Mouse (Mus musculus): ENCODE data around the gene Cnksr2.

Gene Cnksr2

DNA sequence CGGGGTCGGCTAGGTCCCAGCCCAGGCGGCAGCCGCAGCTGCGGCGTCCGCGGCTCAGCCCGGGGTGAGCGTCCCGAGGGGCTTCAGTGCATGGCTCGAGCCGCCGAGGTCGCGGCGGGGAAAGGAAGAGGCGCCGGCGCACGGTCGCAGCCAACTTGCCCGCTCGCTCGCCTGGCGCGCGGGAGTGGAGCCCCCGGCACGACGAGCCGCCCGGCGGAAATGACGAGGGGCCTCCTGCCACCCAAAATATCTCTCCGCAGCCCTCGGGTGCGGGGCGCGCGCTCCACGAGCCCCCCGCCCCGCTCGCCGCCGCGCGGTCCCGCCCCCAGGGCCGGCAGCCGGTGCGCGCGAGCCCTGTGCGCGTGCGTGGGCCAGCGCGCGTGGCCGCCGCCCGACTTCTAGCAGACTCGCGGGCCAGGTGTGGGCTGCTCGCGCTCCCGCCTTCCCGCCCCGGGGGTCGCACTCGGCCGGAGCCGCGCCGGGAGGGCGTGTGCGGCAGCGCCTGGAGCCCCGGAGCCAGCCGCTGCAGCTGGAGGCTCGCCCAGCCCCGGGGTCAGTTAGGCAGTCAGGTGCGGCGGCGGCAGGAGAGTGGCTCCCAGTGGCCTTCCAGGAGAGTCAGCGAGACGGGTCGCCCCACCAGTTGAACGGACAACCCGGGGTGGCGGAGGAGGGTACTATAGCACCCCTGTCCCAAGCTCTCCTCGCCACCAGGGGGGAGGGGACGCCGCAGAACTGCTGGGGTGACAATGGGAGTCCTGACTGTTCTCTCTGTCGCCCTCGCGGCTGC is at the start of gene Cnksr2:
TSS of gene Cnksr2 (minus strand) at position 238 of the 787 bp plus-strand sequence.
- no peak for DNase-seq (ENCODE audit: low spot score in 2 of 2)

- no peak for DNase-seq (ENCODE audit: low spot score in 2 of 2)
Observed at GRCm38 (mm10) chrX:158043844-158044140, 698 bp upstream of the Cnksr2 start.

DNA sequence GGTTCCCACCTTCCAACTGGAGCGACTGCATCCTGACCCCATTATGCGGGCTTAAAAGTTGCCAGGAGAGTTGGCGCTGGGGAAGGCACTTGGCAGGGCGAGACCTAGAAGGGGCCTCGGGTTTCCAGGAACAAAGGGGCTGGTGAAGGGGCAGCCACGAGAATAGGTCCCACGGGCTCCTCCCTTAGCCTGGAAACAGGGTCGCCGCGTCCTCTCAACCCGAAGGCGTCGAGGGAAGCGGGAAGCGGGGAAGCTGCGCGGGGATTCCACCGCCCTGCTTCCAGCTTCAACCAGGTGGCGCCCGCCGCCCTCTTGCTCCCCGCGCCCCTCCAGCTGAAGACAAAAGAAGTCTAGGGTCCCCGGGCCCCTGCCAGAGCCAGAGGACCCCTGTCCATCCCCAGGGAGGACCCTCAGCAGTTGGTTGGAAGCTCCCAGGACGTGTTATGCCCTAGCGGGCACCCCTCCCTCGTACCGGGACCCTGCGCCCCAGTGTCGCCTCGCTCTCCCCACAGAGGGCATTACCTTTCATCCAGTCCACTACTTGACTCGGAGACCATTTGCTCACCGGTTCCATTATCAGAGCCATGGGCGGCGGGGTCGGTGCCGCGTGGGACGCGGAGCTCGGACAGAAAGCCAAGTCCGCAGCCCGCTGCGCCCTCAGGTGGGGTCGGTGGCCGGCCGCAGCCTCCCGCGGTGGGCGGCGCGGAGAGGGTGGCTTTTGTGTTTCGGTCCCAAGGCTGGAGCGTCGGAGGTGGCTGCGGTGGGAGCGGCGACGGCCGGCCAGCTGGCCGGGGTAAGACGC is 638 bp downstream of the Cnksr2 start:
- DNase-seq (ENCODE audit: low spot score in 2 of 2), result peak in 1 of 2 experiments; percentile 61

GRCm38 (mm10) chrX:158041703-158042102 is 1.4 kb downstream of the Cnksr2 start:
- DNase-seq (ENCODE audit: low spot score in 2 of 2), result no peak

DNA sequence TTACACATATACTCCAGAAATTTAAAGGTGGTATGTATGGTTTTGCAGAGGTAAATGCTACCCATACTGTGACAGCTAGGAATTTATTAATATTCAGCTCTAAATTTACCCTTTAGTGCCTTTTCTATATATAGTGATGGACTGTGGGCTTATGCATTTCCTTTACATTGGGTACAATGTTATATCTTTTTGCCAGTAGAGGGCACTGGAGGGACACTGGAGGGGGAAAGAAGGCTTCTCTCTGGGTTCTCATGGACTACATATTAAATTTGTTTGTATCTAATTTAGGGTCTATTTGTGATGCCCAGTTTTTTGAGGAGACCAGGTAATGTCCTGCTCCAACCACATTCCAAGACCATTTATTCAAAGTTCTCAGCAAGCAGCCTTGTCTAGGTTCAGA is 91.4 kb downstream of the Cnksr2 start:
- no peak for DNase-seq (ENCODE audit: low spot score in 2 of 2)

DNA sequence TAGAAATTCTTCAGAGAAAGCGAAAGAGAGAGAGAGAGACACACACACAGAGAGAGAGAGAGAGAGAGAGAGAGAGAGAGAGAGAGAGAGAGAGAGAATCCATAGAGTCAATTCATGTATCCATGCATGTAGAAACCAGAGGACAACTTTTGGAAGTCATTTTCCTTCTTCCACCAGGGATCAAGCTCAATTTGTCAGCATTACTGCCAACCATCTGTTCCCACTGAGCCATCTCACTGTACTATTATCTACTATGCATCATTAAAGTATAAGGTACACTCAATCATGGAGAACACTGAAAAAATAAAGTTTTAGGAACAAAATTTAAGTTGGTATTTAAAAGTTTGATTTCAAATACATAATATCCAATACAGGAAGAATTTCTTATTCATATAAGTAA is 93.8 kb downstream of the Cnksr2 start:
- no peak for DNase-seq (ENCODE audit: low spot score in 2 of 2)

- DNase-seq (ENCODE audit: low spot score in 2 of 2), result no peak
Observed at GRCm38 (mm10) chrX:157945121-157945520, 98.0 kb downstream of the Cnksr2 start.

- DNase-seq (ENCODE audit: low spot score in 2 of 2), result no peak
Observed at GRCm38 (mm10) chrX:157936611-157937010, 106.5 kb downstream of the Cnksr2 start.

GRCm38 (mm10) chrX:157920093-157920492 is 123.0 kb downstream of the Cnksr2 start:
- DNase-seq (ENCODE audit: low spot score in 2 of 2), result no peak

GRCm38 (mm10) chrX:157829983-157830382 is 213.1 kb downstream of the Cnksr2 start:
- no peak for DNase-seq (ENCODE audit: low spot score in 2 of 2)

GRCm38 (mm10) chrX:157818921-157819260 is 224.2 kb downstream of the Cnksr2 start:
- DNase-seq (ENCODE audit: low spot score in 2 of 2), result no peak

DNA sequence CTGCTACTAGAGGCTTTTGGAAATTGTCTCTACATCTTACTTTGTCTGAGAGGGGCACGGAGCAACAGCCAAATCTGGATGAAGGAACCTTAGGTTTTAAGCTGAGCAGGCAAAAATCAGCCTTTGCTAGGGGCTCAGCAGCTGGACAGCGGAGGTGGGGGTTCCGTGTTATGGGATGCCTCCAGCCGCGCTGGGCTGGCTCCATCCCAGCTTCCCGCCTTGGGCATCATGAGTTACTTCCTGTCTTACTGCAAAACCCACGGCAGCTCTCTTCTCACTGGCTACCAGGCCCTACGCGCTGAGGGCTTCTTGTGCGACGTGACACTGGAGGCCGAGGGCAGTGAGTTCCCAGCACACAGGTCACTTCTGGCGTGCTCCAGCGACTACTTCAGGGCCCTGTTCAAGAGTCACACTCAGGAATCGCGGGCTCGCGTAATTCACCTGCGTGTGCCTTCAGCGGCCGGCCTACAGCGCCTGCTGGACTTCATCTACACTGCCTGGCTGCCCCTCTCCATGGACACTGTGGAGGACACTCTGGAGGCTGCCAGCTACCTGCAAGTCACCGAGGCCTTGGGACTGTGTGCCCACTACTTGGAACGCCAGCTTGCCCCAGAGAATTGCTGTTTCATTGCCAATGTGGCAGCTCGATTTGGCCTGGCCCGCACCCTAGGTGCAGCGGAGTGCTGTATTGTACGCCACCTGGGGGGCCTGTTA is 224.7 kb downstream of the Cnksr2 start, which contains the start of gene Klhl34:
TSS of gene Klhl34 (plus strand) at position 229 of the 714 bp plus-strand sequence.
- DNase-seq (ENCODE audit: low spot score in 2 of 2), result no peak

DNA sequence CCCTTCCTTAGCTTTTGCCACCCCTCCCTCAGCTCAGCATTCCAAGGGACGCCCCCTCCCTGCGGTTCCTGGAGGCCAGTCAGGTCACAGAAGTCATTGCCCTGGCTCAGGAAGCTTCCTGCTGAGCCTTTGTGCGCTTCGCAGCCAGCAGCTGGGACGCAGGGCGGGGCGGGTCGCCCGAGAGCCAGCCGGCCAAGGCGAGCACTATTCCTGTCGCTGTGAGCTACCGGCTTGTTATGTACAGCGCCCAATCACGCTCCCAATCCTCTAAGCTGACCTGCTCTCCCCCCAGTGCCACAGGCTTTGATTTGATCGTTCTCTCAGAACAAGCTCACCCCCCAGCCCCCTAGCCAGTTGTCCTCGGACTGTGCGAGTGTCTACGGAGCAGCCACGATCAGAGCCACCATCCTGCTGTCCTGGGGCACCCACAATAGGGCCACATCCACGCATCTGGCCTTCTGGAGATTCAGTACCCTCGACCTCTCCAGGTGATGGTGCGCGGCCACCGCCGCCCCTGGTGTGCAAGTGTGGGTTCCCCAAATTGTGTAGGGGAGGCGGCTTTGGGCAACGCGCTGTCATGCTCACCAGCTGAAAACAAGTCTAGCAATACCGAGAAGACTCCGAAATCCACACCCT is 225.4 kb downstream of the Cnksr2 start:
- DNase-seq (ENCODE audit: low spot score in 2 of 2), result no peak

GRCm38 (mm10) chrX:157809721-157810120 is 233.4 kb downstream of the Cnksr2 start:
- DNase-seq (ENCODE audit: low spot score in 2 of 2), result no peak

GRCm38 (mm10) chrX:157801669-157802068 is 241.4 kb downstream of the Cnksr2 start:
- no peak for DNase-seq (ENCODE audit: low spot score in 2 of 2)
